Mouse (Mus musculus) kidney, postnatal 4 days (tissue): ENCODE results near the gene Cdkal1.

Experiments used
- DNase-seq, 2 experiments: peaks; one replicate each; pipeline ENCODE4 v3.0.0; 2021; ENCODE audit warnings: mixed read lengths in 2 of 2

Gene Cdkal1

DNA sequence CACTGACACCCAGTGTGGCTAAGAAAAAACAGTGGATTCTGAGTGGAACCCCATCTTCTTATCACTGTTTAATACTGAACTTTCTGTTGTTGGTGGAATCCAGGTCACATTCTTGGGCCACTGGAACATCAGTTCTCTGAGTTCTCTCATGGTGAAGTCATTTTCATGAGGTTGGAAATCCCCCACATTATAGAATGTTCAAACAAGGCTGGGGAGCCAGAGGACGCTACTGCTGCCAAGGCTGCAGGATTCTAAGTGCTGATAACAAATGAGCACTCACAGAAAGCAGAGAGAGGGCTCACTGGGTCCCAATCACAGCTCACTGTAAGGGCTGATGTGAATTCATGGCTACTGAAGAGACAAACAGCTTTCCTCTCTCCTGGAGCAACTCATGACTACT, 280.7 kb downstream of the Cdkal1 start:
- DNase-seq = peak in 1 of 2 experiments; percentile 19

DNA sequence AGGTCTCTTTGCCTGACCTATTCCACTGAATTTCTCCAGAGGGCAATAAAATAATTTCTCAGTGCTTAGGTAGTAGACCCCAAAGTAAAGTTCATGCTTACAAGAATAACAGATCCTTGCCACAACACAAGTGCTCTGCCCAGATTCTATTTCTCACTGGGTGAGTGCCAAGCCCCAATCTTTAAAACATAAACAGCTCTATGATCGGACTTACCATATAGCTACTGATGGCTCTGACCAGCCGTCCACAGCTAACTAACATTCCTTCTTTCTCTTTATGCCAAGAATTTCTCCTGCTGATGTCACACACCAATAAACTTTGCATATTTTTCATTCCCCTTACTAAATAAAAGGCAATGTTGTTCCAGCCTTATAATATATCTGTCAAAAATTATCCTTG, 283.0 kb downstream of the Cdkal1 start:
- DNase-seq = peak in 1 of 2 experiments; percentile 19

DNA sequence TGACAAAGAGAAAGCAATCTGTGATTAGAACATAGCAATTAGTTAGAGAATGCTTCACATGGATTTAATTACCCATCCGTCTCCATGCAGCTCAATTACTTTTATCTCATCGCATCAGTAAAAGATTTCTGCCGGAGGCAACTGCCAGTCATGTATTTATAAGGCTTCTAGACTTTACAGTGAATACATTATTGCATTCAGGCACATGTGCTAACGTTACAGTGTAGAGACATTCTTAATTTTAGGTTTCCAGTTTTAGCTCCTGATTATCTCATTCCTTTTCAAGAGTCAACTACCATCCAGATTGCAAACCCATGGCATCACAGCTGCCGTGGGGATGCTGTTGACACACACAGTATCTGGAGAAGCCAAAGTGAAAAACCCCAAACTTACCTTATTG, 289.8 kb downstream of the Cdkal1 start:
- no peak for DNase-seq

DNA sequence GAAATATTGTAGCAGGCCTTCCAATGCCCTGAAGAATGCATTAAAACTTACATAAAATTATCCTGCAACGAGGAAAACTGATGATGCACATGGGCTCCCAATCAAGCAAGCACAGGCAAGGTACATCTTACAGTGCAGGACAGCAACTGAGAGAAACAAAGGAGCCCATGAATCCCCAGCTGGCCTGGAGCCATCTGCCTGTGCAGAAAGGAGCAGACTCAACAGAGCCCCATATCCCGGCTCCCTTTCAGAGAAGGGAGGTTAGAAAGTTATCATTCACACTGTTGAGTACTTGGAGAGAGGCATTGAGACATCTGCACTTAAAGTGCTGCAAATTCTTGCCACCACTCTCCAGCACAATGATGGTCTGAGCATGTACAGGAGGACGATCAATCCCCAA, 296.3 kb downstream of the Cdkal1 start:
- DNase-seq = no peak

DNA sequence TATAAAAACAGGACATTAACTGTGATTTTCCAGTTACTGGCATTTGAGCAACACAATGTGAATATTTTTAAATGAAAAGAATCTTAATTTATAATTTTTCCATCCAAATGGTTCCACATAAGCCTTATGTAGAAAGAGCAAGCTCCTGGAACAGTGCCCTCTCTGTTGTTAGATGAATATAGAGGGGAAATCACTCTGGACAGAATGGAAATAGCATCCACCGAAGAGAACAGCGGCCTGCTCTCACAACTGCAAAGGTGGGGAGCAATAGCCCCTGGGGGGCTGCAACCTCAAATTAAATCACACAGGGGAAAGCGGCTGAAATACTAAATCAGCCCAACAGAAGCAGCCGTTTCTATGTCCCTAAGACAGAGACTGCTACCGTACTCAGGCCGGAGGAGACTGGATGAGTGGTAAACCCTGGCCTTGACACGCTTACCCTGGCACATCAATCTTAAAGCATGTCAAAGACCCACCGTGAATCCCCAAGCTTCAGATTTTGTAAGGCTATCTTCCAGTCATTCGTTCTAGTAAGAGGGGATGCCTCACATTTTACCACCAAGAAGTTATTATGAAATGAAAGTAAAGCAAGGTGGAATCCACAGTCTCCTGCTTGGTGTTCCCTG, 300.2 kb downstream of the Cdkal1 start:
- peak in 1 of 2 experiments; percentile 13 for DNase-seq

- DNase-seq = no peak
Observed at GRCm38 (mm10) chr13:29553792-29554191, 301.7 kb downstream of the Cdkal1 start.

DNA sequence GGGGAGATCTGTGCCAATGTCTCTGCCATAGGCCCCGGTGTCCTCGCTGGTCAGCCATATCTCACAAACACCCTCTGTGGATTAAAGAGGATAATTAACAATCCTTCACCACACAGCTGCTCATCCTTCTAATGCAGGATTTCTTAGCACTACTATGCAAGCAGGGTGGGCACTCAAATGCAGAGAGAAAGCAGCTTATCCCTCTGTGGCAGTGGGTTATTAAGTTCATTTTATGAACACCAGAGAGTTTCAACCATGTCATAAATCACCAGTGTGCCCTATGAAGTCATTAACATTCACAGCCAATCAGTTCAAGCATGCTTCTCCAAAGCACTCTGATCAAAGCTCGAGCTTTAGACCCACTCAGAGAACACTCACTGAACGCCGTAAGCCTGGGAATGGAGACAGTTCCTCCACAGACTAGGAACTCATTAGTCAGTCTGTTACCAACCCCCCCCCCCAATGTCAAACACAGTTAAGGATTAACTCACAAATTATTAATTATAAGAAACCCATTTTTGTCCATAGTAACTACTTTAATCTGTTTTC, 303.1 kb downstream of the Cdkal1 start:
- no peak for DNase-seq

GRCm38 (mm10) chr13:29550886-29551285, 304.6 kb downstream of the Cdkal1 start:
- DNase-seq = no peak

GRCm38 (mm10) chr13:29550203-29550602, 305.3 kb downstream of the Cdkal1 start:
- DNase-seq = no peak

- peak; percentile 13 to 30 for DNase-seq
Observed at GRCm38 (mm10) chr13:29549761-29550160, 305.7 kb downstream of the Cdkal1 start.

DNA sequence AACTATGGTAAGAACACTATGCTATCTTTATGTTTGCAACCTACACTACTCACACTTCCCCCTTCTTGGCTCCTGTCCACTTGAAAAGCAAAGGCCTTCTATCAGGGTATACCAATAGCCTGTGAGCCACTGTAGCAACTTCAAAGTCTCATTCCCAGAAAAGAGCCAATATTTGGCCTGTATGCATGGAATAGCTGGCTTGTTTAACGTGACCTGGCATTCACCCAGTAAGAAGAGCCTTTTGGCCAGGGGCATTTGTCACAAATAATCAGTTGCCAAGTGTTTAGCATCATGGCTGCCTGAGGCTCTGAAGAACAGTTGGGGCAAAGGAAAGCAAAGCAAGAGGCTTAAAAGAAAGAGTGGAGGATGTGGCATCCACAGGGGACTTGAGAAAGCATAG, 317.6 kb downstream of the Cdkal1 start:
- no peak for DNase-seq

- DNase-seq = no peak
Observed at GRCm38 (mm10) chr13:29533586-29533985, 321.9 kb downstream of the Cdkal1 start.

- no peak for DNase-seq
Observed at GRCm38 (mm10) chr13:29528344-29528743, 327.1 kb downstream of the Cdkal1 start.

- no peak for DNase-seq
Observed at GRCm38 (mm10) chr13:29521321-29521720, 334.2 kb downstream of the Cdkal1 start.

DNA sequence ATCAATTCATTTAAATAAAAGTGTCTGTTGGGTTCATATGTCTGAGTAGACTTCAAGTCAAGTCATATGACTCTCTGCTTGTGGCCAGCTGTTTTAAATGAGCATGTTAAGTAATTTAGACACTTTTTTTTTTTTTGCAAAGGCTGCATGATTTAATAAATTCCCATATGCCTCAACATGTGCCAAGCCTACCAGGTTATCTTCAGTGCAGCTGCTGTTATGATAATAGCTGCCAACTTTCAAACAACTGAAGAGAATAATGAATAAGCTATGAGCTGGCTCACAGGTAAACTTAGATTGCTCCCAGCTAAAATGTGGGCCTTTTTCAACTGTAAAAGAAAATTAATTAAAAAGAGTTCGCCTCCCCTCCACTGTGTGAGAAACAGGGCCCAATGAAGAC, 341.4 kb downstream of the Cdkal1 start:
- DNase-seq = no peak

DNA sequence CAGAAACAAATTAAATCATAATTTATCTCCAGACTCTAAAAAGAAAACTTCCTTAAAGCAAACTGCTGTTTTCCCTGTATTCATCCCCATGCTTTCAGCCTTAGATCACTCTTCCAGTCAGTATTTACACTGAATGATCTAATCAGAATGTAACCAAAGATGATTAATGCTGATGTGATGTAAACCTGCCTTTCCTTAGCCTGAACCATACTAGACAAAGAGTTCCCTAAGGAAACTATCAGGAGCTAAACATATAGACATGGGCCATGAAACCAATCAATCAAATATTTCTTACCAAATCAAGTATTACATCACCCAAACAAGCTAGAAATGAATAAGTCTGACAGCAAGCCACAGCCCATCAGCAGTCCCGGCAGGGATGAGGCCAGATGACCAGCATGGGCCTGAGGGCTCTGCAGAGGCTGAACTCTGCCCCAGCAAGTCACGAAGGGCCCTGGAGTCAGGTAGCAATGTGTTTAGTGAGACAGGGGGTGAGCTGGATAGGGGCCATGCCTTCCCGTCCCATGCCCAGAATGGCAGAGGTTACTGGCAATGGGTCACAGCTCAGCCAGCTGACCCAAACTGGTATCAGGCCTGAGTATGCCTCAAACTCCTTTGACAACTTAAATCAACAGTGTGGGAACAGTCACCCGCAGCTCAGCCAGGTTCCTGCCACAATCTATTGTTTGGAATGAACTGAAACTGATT, 350.5 kb downstream of the Cdkal1 start:
- DNase-seq = peak in 1 of 2 experiments; percentile 10

DNA sequence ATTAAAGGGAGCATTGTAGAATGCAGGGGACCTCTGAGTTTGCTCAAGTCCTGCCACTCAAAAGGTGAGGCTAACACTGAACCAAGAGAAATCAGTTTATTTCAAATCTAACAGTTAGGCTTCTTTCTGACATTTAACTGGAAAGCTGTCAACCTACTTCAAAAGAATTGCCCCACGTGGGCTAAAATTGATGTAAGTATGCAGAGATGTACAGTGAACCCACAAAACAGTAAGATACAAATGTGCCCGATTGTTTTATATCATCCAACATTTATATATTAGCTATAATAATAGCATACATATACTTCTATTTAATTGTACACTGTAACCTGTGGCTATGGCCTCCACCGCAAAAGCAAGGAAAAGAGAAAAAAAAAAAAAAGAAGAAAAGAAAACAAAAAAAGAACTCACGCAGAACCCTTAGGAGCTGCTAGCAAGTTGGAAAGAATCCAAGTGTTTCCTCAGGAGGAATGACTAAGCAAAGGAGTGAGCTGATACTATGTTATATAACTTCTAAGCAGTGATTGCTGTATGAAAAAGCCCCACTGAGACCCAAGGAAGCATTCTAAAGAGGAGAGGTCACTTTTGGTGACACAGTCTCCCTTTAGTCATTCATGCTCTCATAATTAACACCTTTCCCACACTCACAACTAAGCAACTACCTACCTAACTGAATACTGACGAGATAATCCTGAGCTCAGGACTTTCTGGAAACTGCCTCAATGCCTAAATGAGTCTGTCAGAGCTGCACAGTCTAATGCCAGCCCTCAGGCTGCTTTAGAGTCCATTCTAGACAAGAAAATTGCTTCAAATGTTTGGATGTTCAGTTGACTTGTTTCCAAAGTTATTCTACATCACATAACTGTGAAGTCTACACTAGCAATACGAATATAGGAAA, 352.1 kb downstream of the Cdkal1 start:
- no peak for DNase-seq

DNA sequence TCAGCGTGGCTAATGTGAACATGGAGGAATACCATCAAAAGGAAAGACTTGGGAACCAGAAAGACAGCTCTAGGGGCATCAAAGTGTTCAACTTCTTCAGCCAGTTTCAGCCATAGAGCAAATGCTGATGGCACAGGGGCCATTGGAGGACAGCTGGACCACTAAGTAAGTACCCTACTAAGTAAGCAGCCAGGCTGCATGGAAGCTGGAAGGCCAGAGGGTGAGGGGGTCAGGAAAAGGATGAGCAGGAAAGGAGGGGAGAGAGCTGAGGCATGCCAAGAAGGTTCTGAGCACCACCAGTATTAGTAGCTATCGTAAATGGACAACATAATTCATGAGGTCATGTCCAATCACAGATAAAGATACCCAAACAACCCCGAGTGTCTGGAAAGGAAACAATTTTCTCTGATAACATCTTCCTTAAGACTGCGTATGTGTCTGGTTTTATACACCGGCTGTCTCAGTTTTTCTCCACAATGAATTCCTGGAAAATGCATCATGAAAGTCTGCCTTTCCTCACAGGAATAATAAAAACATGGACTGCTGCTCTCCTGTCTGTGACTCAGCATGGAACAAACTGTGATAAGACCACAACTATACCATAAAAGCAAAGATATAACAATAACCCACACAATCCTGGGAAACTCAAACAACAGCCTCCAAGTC, 352.9 kb downstream of the Cdkal1 start:
- DNase-seq = no peak

GRCm38 (mm10) chr13:29501173-29501572, 354.3 kb downstream of the Cdkal1 start:
- DNase-seq = no peak

DNA sequence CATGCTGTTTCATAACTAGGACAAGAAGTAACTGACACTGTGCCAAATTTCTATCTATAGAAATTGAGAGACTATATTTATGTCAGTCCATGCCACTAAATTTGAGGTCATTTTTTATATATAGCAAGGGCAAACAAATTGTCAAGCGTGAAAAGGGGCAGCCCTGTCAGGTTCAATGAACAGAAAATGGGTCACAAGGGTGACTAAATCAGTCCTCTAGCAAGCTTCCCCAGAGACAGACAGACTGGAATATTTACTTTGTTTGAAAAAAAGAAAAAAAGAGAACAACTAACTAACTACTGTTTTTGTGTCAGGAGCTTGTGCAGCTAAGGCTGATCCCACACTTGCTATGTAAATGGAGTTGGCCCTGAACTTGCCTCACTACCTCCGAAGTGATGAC, 355.7 kb downstream of the Cdkal1 start:
- DNase-seq = no peak

DNA sequence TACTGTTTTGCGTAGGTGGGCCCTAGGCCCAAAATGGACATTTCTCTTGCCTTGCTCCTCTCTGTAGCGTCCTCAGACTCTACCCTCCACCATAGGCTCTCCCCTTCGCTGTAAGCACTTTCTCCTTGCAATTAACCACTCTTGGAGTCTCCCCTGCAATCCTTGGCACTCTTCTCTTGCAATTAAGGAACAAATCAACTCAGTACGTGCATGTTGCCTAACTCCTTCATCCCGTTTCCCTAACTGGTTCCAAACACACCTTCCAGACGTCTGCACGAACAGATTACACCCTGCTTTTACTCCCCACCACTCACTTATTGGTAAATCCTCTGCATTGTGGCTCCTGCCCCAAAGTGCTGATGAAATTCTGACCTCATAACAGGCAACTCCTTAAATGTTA, 358.2 kb downstream of the Cdkal1 start:
- no peak for DNase-seq

DNA sequence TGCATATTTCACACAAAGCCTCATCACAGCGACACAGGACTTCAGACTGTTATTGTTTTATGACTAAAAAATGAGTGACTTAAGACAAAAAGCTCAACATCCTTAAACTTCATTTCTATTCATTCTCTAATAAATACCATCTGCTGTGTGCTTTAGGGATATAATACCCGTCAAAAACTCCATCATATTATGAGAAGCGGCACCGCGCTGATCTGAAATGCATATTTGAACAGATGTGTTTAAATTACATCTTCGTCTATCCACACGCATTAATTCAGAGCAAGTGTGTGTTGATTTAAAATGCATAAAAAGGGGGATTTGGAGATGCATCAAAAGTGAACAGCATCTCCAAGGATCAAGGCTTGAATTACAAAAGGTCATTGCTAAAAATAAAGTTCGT, 365.1 kb downstream of the Cdkal1 start:
- DNase-seq = no peak

DNA sequence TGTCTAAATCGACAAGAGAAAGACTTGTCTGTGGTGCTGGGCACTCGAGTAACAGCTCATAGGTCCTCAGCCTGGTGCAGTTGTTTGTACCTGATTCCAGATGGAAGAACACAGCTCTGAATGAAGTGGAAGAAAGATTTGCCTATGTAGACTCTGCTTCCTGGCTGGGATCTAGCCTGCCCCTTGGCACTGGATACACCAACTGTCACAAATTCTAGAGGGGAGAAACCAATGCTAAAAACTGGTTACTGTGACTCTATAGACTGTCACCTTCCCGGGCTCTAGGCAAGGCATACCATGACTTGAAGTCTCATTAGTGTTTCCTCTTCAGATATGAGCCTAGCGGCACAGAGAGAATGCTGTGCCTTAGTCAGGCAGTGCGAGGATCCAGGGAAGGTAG, 366.0 kb downstream of the Cdkal1 start:
- DNase-seq = no peak
